Mouse (Mus musculus): ENCODE results near the gene Rad23a. TPM values are rescaled to one million over a fixed set of nuclear protein-coding genes. Genes with fewer than 3 reads are reported as not detected.
A peak's percentile ranks its signal among the peaks of the same experiment; 100 is the strongest.

Rad23a gene
- polyA plus RNA-seq (2015; fragmentation: Nextera tagmentation; extraction: Ambion mirVana): 69.8 and 70.6 TPM in 2 replicates

- H3K4me2 ChIP-seq (replicated peaks; ENCODE audit: low read depth): peak within 1 kb of the TSS; percentile 91
- H3K9ac ChIP-seq (ENCODE audit: low read length): peak within 1 kb of the TSS; percentile 91
- DNase-seq (ENCODE audit: low spot score): peak; percentile 94
- H3K9me3 ChIP-seq (ENCODE audit: control insufficient read depth, low read length): no peaks in the 10 kb centered on the region
- WGBS: under 1% methylated on average over 43 of the region's 55 CpGs
- peaks cover 47% of the 10 kb centered on the region for H3K36me3 ChIP-seq (ENCODE audit: control insufficient read depth, insufficient read depth, low read length)
- H3K4me3 ChIP-seq (ENCODE audit: low read depth, low read length): peak within 1 kb of the TSS; percentile 88
- ATAC-seq (ENCODE audit: low FRiP score, low TSS enrichment): peak; percentile 96
- peaks cover 7% of the 10 kb centered on the region; the same call in 1 of the 2 replicates for H3K4me1 ChIP-seq (replicated peaks; ENCODE audit: control insufficient read depth, insufficient read depth)
- no peaks in the 10 kb centered on the region for H3K27me3 ChIP-seq (ENCODE audit: control insufficient read depth, insufficient read depth, low read length)
- H3K27ac ChIP-seq (replicated peaks): peak within 1 kb of the TSS; percentile 91
- TF ChIP-seq EP300 (optimal IDR thresholded peaks at IDR 0.05) (no peak), CTCF (IDR thresholded peaks at IDR 0.05; ENCODE audit: low read depth) (no peak)
Measured at GRCm38 (mm10) chr8:84840248-84840999, at the start of gene Rad23a. Gene Rad23a, minus strand, starts transcription at chr8:84840665.

- Histone ChIP-seq H3K9me3 (ENCODE audit: control insufficient read depth, low read length) (no peaks in the 10 kb centered on the region), H3K4me2 (replicated peaks; ENCODE audit: low read depth) (no peak overlapping the region), H3K27ac (replicated peaks) (no peak overlapping the region), H3K4me1 (replicated peaks; ENCODE audit: control insufficient read depth, insufficient read depth) (0 out of 2 replicates have a peak, but pooled peaks cover 5% of the 10 kb centered on the region), H3K9ac (ENCODE audit: low read length) (no peak overlapping the region), H3K4me3 (ENCODE audit: low read depth, low read length) (no peak overlapping the region), H3K36me3 (ENCODE audit: control insufficient read depth, insufficient read depth, low read length) (peaks cover 10% of the 10 kb centered on the region; the same call in 1 of the 2 replicates), H3K27me3 (ENCODE audit: control insufficient read depth, insufficient read depth, low read length) (no peaks in the 10 kb centered on the region)
- no peak for DNase-seq (ENCODE audit: low spot score)
- 72% methylated on average over 1 of the region's 1 CpGs for WGBS
- TF ChIP-seq CTCF (IDR thresholded peaks at IDR 0.05; ENCODE audit: low read depth) (no peak), EP300 (optimal IDR thresholded peaks at IDR 0.05) (no peak)
- no peak for ATAC-seq (ENCODE audit: low FRiP score, low TSS enrichment)
Measured at GRCm38 (mm10) chr8:84889141-84889540, 48.7 kb upstream of the Rad23a start.

GRCm38 (mm10) chr8:84888280-84888679, 47.8 kb upstream of the Rad23a start:
- Histone ChIP-seq H3K9me3 (ENCODE audit: control insufficient read depth, low read length) (no peaks in the 10 kb centered on the region), H3K4me2 (replicated peaks; ENCODE audit: low read depth) (no peak overlapping the region), H3K36me3 (ENCODE audit: control insufficient read depth, insufficient read depth, low read length) (peaks cover 10% of the 10 kb centered on the region; the same call in 1 of the 2 replicates), H3K4me3 (ENCODE audit: low read depth, low read length) (no peak overlapping the region), H3K27me3 (ENCODE audit: control insufficient read depth, insufficient read depth, low read length) (no peaks in the 10 kb centered on the region), H3K27ac (replicated peaks) (no peak overlapping the region), H3K4me1 (replicated peaks; ENCODE audit: control insufficient read depth, insufficient read depth) (0 out of 2 replicates have a peak, but pooled peaks cover 3% of the 10 kb centered on the region), H3K9ac (ENCODE audit: low read length) (no peak overlapping the region)
- WGBS: 97% methylated on average over 3 of the region's 3 CpGs
- no peak for DNase-seq (ENCODE audit: low spot score)
- no peak for ATAC-seq (ENCODE audit: low FRiP score, low TSS enrichment)
- TF ChIP-seq EP300 (optimal IDR thresholded peaks at IDR 0.05) (no peak), CTCF (IDR thresholded peaks at IDR 0.05; ENCODE audit: low read depth) (no peak)

- H3K4me1 ChIP-seq (replicated peaks; ENCODE audit: control insufficient read depth, insufficient read depth): no peaks in the 10 kb centered on the region
- H3K27me3 ChIP-seq (ENCODE audit: control insufficient read depth, insufficient read depth, low read length): no peaks in the 10 kb centered on the region
- no peak overlapping the region for H3K27ac ChIP-seq (replicated peaks)
- WGBS: 88% methylated on average over 4 of the region's 4 CpGs
- no peak overlapping the region for H3K4me2 ChIP-seq (replicated peaks; ENCODE audit: low read depth)
- H3K36me3 ChIP-seq (ENCODE audit: control insufficient read depth, insufficient read depth, low read length): peaks cover 7% of the 10 kb centered on the region; the same call in 1 of the 2 replicates
- H3K9me3 ChIP-seq (ENCODE audit: control insufficient read depth, low read length): no peaks in the 10 kb centered on the region
- no peak overlapping the region for H3K9ac ChIP-seq (ENCODE audit: low read length)
- ATAC-seq (ENCODE audit: low FRiP score, low TSS enrichment): no peak
- no peak for DNase-seq (ENCODE audit: low spot score)
- TF ChIP-seq EP300 (optimal IDR thresholded peaks at IDR 0.05) (no peak), CTCF (IDR thresholded peaks at IDR 0.05; ENCODE audit: low read depth) (no peak)
- H3K4me3 ChIP-seq (ENCODE audit: low read depth, low read length): no peak overlapping the region
Measured at GRCm38 (mm10) chr8:84884728-84885127, 44.3 kb upstream of the Rad23a start.

- no peaks in the 10 kb centered on the region for H3K9me3 ChIP-seq (ENCODE audit: control insufficient read depth, low read length)
- DNase-seq (ENCODE audit: low spot score) (no peak), ATAC-seq (ENCODE audit: low FRiP score, low TSS enrichment) (no peak)
- no peak overlapping the region for H3K4me3 ChIP-seq (ENCODE audit: low read depth, low read length)
- TF ChIP-seq CTCF (IDR thresholded peaks at IDR 0.05; ENCODE audit: low read depth): no peak
- no peaks in the 10 kb centered on the region for H3K36me3 ChIP-seq (ENCODE audit: control insufficient read depth, insufficient read depth, low read length)
- H3K4me1 ChIP-seq (replicated peaks; ENCODE audit: control insufficient read depth, insufficient read depth): no peaks in the 10 kb centered on the region
- no peak overlapping the region for H3K9ac ChIP-seq (ENCODE audit: low read length)
- H3K4me2 ChIP-seq (replicated peaks; ENCODE audit: low read depth): no peak overlapping the region
- H3K27ac ChIP-seq (replicated peaks): no peak overlapping the region
- no peaks in the 10 kb centered on the region for H3K27me3 ChIP-seq (ENCODE audit: control insufficient read depth, insufficient read depth, low read length)
- WGBS: 76% methylated on average over 1 of the region's 1 CpGs
Measured at GRCm38 (mm10) chr8:84878915-84879314, 38.5 kb upstream of the Rad23a start.

Measured in stomach, postnatal 0 days (tissue).